Mouse (Mus musculus): ENCODE measurements around the gene 4933402N03Rik. TPM values are rescaled to one million over a fixed set of nuclear protein-coding genes. Genes with fewer than 3 reads are reported as not detected.

4933402N03Rik gene
- total RNA-seq, 1 experiment from 2014 or later = not detected

Other genes starting within 250 kb of the 4933402N03Rik start
- 1.3 TPM in 1 of 2 replicates, not detected in the other for gene Htra1, start 210.2 kb downstream of the 4933402N03Rik start, total RNA-seq (2017)
- gene Dmbt1, start 114.3 kb downstream of the 4933402N03Rik start, total RNA-seq (2017) = not detected in 2 replicates
- not detected in 2 replicates for gene 5430419D17Rik, start 28.1 kb upstream of the 4933402N03Rik start, total RNA-seq (2017)
- gene Cuzd1, start 176.0 kb upstream of the 4933402N03Rik start, total RNA-seq (2017) = not detected in 2 replicates
- gene Fam24b, start 183.2 kb upstream of the 4933402N03Rik start, total RNA-seq (2017) = not detected in 2 replicates
- not detected in 2 replicates for gene Fam24a, start 187.6 kb upstream of the 4933402N03Rik start, total RNA-seq (2017)
- gene 2310057M21Rik, start 216.4 kb upstream of the 4933402N03Rik start, total RNA-seq (2017) = 6.6 and 15.8 TPM in 2 replicates
- gene Pstk, start 224.8 kb upstream of the 4933402N03Rik start, total RNA-seq (2017) = 15.2 and 32.3 TPM in 2 replicates